Mouse (Mus musculus): ENCODE results near the gene Ppfia1.

Ppfia1 gene

DNA sequence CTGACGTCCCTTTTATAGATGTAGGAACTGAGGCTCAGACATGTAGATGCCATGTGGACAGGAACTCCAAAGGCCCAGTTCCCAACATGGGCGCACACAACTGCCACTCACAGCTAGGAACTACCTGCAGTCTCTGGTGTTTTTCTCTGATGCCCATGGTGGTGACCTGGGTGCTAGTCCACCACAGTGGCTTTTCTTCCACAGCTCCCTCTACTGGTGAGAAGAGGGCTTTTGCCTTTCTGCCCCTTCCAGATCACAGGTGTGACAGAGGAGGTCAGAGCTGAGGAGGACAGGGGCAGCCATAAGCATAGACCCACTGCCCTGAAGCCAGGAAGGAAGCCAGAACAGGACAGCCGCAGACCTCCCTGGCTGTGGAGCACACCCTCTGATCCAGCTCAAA, 126.1 kb downstream of the Ppfia1 start:
- DNase-seq (ENCODE audit: low spot score): no peak

Measured in retina, embryonic 14.5 days (tissue).